Mouse (Mus musculus) ES-E14 (cell line): ENCODE data around the gene Fancc.

Source experiments
- CHD2 ChIP-seq: IDR thresholded peaks from 2 replicates; pipeline ENCODE4 v1.6.1; 2014; ENCODE audit warnings: mild to moderate bottlenecking, low read depth, low read length, inconsistent platforms
- HCFC1 ChIP-seq: IDR thresholded peaks from 2 replicates; pipeline ENCODE4 v1.6.1; 2012; ENCODE audit warnings: low read length, inconsistent platforms, borderline replicate concordance; ENCODE audit not compliant: insufficient read depth
- MAFK ChIP-seq: IDR thresholded peaks from 2 replicates; pipeline ENCODE4 v1.6.1; 2014; ENCODE audit warnings: mild to moderate bottlenecking, low read depth, low read length, inconsistent platforms; ENCODE audit not compliant: insufficient read depth
- ZC3H11A ChIP-seq: IDR thresholded peaks from 2 replicates; pipeline ENCODE4 v1.6.1; 2012; ENCODE audit warnings: low read depth, mild to moderate bottlenecking, inconsistent platforms, low read length, borderline replicate concordance
- ZNF384 ChIP-seq: IDR thresholded peaks from 2 replicates; pipeline ENCODE4 v1.6.1; 2012; ENCODE audit warnings: low read depth, low read length, inconsistent platforms

- TF ChIP-seq HCFC1 (no peak), MAFK (no peak), ZC3H11A (no peak), ZNF384 (0 out of 2 replicates have a peak, but pooled peaks have one; percentile 13), CHD2 (no peak)
Measured at GRCm38 (mm10) chr13:63245812-63246211, 251.3 kb downstream of the Fancc start.
